Mouse (Mus musculus) heart, adult 11 months (tissue): ENCODE results near the gene Chit1.

Experiments
- DNase-seq: peaks from one replicate; pipeline ENCODE4 v3.0.0; 2022

Chit1 gene

GRCm38 (mm10) chr1:134099516-134100235 lies 11.4 kb upstream of the Chit1 start:
- DNase-seq: peak; percentile 96

- DNase-seq: peak; percentile 93
Observed at GRCm38 (mm10) chr1:134100401-134100800, 10.6 kb upstream of the Chit1 start.

GRCm38 (mm10) chr1:134100928-134101327 lies 10.1 kb upstream of the Chit1 start:
- peak; percentile 86 for DNase-seq

- DNase-seq: peak; percentile 88
Observed at GRCm38 (mm10) chr1:134101593-134101992, 9.4 kb upstream of the Chit1 start.

- peak; percentile 97 for DNase-seq
Observed at GRCm38 (mm10) chr1:134103861-134104260, 7.2 kb upstream of the Chit1 start.

GRCm38 (mm10) chr1:134105043-134105763 lies 5.8 kb upstream of the Chit1 start:
- DNase-seq: peak; percentile 91

- peak; percentile 87 for DNase-seq
Observed at GRCm38 (mm10) chr1:134105764-134106430, 5.1 kb upstream of the Chit1 start.

GRCm38 (mm10) chr1:134106719-134107118 lies 4.3 kb upstream of the Chit1 start:
- peak; percentile 94 for DNase-seq

GRCm38 (mm10) chr1:134107777-134108176 lies 3.3 kb upstream of the Chit1 start:
- DNase-seq: peak; percentile 91

- no peak for DNase-seq
Observed at GRCm38 (mm10) chr1:134110015-134110414, 1.0 kb upstream of the Chit1 start.

- no peak for DNase-seq
Observed at GRCm38 (mm10) chr1:134110449-134110848, 593 bp upstream of the Chit1 start.

- DNase-seq: no peak
Observed at GRCm38 (mm10) chr1:134113560-134113959, 2.5 kb downstream of the Chit1 start.

- DNase-seq: no peak
Observed at GRCm38 (mm10) chr1:134114018-134114417, 3.0 kb downstream of the Chit1 start.

- DNase-seq: peak; percentile 89
Observed at GRCm38 (mm10) chr1:134114730-134115129, 3.7 kb downstream of the Chit1 start.

GRCm38 (mm10) chr1:134115424-134115823 lies 4.4 kb downstream of the Chit1 start:
- DNase-seq: no peak

GRCm38 (mm10) chr1:134117110-134117509 lies 6.1 kb downstream of the Chit1 start:
- no peak for DNase-seq

GRCm38 (mm10) chr1:134120179-134120578 lies 9.1 kb downstream of the Chit1 start:
- DNase-seq: peak; percentile 96

GRCm38 (mm10) chr1:134122195-134122594 lies 11.2 kb downstream of the Chit1 start:
- DNase-seq: no peak

- DNase-seq: no peak
Observed at GRCm38 (mm10) chr1:134133316-134133715, 22.3 kb downstream of the Chit1 start.

- peak; percentile 91 for DNase-seq
Observed at GRCm38 (mm10) chr1:134136351-134136750, 25.3 kb downstream of the Chit1 start.

- peak; percentile 74 for DNase-seq
Observed at GRCm38 (mm10) chr1:134138424-134138823, 27.4 kb downstream of the Chit1 start.

- no peak for DNase-seq
Observed at GRCm38 (mm10) chr1:134142363-134142794, 31.3 kb downstream of the Chit1 start.

- peak; percentile 78 for DNase-seq
Observed at GRCm38 (mm10) chr1:134146066-134146465, 35.0 kb downstream of the Chit1 start.

GRCm38 (mm10) chr1:134150076-134150475 lies 39.0 kb downstream of the Chit1 start:
- peak; percentile 87 for DNase-seq
